Mouse (Mus musculus) kidney, postnatal 25 days (tissue): ENCODE measurements around the gene Bcas3.
A peak's percentile ranks its signal among the peaks of the same experiment; 100 is the strongest.

Source experiments
- DNase-seq, 2 experiments: peaks; one replicate each; pipeline ENCODE4 v3.0.0; 2021; ENCODE audit warnings: mixed read lengths in 2 of 2

Bcas3 gene

DNA sequence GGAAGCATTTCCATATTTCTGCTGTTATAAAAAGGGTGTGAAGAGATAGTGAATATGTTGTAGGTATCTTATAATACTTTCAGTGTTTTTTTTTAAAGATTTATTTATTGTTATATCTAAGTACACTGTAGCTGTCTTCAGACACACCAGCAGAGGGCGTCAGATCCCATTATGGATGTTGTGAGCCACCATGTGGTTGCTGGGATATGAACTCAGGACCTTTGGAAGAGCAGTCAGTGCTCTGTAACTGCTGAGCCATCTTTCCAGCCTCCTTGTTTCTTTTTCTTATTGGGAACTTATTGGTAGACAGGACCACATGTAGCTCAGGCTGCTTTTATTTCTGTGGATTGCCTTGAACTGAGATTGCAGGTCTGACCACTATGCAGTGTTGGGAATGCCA, 27.1 kb downstream of the Bcas3 start:
- DNase-seq, result no peak

DNA sequence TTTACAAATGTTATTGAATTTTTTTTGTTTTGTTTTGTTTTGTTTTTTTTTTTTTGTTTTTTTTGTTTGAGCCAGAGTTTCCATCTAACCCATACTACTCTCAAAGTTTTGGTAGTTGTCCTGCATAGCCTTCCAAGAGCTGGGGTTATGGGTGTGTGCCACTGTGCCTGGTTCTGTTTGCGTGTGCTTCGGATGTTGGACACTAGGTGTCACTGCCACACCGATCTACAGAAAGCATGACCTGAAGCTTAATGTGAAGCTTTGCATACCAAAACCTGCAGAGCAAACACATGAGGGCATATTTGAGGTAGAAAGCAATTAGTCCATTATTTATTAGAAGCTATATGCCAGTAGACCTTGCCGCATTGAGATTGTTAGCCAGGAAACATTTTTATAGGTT, 29.1 kb downstream of the Bcas3 start:
- peak; percentile 77 to 80 for DNase-seq

DNA sequence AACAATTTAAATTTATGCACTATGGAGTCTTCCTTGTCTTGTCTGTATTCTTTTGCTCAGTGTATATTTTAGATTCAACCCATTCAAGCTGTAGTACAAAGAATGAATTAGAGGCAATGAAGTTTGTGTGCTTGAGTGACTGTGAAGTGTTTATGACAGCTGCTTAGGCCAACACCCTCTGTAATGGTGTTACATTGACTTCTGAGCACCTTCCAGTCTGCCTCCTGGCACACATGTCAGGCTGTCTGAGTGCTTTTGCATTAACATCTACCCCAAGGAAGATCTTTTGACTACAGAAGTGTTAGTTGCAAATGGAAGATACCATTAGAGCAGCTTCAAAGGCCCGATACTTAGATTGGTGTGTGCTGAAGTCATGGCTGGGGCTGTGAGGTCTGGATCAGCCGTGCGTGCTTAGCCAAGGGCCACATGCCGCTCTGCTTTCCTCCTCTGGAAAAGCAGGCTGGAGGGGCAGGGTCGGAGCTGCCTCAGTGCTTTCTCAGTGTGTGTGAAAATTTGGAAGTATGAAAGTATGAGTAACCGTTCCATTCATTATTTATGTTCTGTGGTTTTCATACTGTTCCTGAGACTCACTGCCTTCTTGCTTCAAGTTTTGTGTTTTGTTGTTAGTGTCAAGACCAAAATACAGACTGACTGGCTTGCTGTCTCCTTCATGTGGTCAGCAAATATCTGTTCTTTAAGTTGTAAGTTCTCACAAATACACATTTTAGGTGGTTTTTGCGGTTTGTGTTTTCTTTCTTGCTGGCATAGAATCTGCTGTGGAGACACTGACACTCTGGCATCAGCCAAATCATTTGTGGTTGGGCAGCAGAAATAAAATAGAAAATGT, 31.2 kb downstream of the Bcas3 start:
- no peak for DNase-seq

DNA sequence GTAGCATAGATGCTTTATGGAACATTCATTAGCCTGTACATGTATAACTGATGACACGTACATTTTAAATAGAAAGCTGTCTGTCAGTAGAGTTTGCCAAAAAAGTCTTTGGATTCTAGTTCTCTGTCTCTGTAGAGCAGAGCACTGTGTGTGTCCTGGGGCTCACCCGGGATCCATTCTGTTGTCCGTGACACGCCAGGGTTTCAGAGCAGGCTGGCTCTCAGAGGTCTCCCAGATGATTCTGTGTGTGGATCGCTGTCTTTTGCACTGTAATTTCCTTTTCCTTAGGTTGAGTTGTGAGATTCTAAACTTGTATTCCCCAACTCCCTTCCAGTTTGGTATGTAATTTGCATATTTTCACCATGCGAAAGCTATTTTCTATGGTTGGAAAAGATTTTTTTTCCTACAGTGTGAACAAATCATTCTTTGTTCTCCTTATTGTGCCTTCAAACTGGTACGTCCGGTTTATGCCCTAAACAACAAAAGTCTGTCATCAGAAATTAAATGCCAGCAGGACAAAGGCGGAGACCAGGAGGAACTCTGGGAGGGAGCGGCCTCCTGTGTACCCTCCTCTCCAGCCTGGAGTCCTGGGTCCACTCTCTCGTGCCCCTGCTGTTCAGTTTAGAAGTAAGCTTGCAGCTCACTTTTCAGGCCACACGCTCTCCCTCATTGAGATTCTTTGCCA, 39.4 kb downstream of the Bcas3 start:
- peak; percentile 16 to 42 for DNase-seq

DNA sequence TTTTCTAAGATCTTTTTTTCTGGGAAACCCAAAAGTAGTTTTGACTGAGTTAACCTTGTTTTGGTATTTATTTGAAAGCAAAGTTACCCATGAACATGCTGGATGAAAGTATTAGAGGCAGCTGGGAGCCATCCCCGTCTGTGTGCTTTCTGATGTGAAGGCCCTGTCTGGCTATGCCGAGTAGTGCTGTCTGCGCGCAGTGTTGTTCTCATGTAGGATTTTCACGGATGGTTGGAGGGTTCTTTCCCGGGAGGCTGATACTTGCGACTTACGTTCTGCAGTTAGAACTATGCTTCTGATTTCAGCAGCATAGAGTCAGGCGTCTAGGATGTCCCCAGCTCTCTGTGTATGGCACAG, 39.9 kb downstream of the Bcas3 start:
- DNase-seq, result peak in 1 of 2 experiments; percentile 3

DNA sequence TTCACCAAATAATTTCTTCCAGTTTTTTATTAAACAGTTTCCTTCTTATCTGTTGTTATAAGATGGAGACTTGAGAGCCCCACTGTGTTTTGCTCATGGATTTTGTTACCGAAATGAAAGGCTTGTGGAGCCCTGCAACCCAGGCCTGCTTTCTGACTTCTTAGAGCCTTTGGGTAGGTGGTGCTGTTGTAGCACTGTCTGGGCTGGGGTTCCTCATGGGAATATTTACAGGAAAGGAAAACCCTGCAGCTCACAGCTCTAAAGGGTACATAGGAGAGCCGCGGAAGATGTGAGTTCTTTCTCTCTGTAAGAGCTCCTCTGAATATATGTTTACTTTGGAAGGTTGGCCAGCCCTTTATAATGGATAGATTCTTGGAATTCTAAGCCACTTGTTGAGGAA, 41.0 kb downstream of the Bcas3 start:
- peak in 1 of 2 experiments; percentile 14 for DNase-seq

DNA sequence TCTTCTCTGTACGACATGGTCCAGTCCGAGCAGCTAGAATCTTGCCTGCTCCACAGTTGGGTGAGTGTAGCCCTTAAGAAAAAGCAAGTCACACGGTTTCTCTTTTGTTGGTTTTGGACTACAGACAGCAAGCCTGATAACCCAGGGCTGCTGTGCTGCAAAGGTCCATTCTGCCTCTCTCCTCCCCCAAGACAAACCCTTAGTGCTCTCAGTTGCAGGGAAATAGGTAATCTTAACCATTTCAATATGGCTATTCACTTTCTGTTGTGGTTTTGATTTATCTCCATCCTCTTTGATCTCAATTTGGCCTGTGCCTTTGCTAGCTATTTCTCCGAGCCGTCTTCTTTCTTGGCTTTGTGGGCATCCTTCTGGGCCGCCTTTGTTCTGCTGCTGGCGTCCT, 42.4 kb downstream of the Bcas3 start:
- no peak for DNase-seq

DNA sequence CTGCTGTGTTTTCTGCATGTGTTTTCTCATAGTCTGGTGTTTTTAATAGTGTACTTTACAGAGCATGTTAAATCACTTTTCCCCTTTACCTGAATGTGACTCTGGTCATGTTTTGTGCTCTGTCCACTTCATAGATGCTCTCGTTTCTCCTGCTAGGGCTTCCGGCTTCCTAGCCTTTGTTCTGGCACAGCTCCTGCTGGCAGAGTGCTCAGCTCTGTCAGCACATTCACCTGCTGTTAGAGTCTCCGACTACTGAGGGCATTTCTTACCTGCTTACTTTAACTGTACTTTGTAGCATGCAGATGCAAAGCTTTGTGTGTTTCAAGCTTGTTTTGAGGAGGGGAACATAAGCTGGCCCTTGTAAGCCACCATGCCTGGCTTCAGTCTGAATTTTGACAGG, 53.6 kb downstream of the Bcas3 start:
- peak; percentile 81 to 86 for DNase-seq

DNA sequence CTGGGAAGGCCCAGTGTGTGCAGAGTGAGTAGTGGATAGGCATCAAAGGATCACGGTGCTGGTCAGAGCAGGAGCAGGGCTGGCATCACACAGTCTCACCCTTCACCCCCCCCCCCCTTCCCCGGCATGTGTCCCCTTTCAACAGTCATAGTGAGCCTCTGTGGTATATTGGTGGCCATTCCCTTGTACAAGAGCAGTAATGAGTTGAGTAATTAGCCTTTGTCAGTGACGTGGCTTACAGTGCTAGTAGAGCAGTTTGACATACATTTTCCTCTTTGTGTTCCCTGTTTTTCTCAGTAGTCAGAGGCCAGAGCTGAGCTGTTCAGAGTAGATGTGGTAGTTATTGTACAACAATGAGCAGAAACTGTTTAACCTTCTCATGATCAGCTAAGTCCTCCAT, 54.7 kb downstream of the Bcas3 start:
- DNase-seq, result no peak

DNA sequence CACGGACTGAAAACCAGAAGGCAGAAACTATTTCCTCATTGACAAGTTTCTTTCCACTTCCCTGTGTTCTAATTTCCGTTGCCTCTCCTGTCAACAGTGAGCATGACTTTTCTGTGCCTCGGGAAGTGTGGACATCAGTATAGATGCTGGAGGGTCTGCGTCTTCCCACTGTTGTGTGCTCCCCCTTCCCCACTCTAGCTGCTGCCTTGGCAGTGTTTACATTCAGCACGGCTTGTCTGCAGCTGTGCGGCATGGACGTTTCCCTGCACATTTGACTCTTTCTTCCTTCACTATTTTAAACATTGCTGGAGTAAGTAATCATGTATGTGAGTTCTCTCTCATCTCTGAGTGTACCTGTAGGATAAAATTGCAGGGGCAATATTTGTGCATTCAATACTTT, 59.4 kb downstream of the Bcas3 start:
- DNase-seq, result no peak

DNA sequence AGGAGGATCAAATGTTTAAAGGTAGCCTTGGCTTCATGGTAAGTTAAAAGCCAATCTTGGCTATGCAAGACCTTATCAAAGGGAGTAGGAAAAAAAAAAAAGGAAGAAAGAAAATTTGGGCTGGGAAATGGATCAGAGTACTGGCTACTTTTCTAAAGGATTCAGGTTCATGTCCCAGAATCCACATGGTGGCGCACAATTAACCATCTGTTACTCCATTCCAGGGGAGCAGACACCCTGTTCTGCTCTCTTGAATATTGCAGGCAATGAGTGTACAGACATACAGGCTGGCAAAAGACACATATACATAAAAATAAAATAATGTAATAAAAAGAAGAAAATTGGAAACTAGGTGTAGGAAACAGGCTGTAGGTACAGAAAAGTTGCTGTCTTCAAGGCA, 61.5 kb downstream of the Bcas3 start:
- DNase-seq, result no peak

DNA sequence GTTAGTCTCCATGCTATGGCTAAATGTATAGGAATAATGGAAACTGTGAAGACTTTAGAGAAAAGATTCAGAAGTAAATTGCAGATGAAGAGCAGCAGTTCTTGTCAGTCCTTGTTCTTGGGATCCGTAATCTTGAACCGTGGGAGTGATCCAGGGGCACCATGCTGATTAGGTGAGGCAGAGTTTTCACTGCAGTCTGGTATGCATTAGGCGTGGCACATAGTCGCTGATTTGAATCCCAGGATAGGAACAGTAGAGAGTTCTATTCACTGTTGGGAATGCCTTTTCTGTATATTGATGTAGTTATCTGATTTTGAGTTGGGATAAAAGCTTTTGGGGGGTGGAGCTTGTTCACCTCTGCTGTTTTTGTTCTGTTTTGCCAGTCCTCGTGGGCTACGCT, 74.4 kb downstream of the Bcas3 start:
- DNase-seq, result no peak

DNA sequence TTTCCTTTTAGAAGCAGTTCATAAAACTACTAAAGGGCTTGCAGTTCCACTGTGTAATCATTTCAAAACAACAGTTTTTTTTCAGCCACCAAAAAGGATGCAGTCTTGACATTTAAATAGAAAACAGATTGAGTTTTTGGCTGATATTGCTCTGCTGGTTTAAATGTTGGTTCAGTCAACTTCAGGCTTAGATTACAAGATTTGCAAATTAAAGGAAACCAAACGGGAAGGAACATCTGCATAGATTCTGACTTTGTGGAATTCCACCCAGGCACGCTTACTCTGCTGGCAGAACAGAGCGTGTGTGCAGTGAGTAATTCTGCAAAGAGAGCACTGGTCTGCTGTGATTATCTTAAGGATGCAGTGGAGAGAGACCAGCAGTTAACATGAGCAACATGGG, 75.3 kb downstream of the Bcas3 start:
- no peak for DNase-seq

DNA sequence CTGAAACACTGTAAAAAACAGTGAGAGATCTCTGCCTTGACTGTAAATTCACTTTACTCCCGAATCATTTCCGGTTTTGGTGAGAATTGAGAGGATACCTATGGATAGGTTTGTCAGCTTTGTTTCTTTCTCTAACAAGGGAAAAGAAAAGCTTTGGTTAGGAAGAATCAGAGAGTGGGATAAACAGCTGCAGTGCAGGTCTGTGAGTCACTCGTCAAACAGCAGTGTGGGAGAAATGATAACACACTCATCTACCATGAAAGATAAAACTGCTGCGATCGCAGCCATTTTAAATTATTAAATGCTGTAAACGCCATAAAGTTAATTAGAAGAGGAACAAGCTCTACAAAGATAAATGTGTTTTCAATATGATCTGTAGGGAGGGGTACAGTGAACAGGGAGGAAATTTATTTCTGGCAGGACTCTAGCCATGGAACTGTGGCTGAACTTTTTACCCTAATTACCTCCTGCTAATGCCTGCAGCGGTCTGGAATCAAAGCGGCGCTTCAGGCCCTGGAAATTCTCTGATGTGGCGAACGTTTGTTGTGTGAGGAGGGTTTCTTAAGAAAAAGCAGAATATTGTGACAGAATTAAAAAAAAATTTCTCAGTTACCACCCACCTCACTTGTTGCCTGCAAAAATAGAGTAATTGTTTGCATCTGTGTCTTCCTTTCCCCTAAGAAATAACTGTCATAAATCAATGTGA, 77.9 kb downstream of the Bcas3 start:
- DNase-seq, result no peak

DNA sequence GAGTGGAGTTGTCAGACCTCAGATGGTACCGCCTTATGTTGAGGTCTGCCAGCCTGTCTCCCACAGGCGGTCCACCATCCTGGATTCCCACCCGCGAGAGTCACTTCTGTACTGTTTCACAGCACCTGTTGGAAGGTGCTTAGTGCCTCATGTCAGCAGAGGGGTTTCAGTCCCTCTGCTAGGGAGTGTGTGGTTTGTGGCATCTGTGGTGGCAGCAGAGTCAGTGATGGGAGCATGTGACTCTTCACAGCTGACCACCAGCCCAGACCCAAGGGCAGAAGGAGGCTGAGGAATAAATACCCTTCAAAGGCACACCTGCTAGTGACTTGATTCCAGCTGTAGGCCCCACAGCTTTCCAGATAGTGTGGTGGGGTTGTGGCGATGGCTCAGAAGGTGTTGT, 94.4 kb downstream of the Bcas3 start:
- DNase-seq, result no peak

DNA sequence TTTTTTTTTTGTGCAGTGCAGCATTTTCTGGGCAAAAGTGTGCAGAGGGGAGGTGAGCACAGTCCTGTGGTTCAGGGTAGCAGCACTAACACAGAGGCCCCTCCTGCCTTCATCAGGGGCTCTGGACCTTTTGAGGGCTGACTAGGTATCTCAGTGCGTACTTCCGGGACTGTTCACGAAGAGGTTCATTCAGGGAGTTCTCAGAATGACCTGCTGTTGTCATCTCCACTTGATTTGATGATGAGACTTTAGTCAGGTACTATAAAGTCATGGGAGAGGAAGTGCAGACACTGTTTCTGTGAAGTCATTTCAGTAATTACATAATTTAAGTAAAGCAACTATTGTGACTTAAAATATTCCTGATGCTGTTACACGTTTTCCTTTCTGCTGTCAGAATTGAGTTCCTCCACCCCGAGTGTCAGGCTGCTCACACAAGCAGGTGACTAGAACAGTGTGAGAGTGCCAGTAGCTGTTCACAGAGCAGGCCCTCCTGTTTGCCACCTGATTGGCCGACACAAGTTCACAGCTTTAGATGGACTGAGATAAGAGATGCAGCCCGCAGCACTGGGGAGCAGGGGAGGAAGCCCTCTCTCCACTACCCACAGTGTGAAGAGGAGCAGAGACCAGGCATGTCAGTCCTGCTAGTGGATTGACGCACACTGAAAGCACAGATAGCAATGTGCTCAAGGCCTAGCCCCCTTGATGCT, 100.8 kb downstream of the Bcas3 start:
- DNase-seq, result no peak

DNA sequence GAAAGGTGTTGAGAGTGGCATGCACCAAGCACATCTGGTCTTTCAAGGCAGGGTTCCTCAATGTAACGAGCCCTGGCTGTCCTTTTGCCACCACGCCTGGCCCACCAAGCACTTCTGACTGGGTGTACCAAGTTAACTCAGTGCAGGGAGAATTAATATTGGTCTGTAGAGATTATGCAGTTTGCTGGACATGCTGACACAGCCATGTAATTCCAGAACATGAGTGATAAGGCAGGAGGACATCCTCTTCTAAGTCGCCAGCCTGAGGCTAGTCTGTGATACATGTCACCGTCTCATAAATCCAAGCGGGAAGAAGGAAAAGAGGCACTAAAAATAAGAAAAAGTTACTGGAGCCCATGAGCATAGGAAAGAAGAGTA, 101.3 kb downstream of the Bcas3 start:
- no peak for DNase-seq

DNA sequence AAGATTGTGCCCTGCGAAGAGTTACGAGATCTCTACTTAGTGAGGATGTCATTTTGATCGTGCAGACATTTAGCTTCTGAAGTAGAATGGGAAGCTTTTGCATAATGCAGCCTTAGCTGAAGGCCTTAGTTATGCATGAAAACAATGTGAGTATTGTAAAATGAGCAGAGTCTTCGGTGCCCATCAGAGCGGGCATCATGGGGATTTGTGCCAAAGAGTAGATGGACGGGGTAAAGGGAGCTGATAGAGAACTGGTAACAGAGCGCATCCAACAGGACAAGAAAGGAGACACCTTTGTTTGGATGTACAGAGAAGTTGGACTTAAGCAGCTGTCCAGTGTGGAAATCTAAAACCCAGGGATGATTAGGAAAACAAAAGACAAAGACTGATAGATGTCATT, 108.6 kb downstream of the Bcas3 start:
- DNase-seq, result no peak

DNA sequence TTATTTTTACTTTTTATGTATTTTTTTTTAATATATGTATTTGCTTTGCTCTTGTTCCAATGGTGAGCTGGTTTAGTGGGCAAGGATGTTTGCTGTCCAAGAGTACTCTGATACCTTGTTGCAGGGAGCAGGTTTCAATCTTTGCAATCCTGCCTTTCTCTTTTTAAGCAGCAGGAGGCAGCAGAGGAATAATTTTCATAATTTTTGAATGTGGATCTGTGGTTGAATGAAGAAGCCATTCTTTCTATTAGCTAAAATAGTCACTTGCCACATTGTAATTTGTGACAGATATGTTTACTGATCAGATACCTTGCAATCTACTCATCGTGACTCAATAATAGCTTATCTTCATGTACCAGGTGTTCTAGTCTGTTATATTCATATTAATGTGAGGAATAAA, 116.6 kb downstream of the Bcas3 start:
- DNase-seq, result peak in 1 of 2 experiments; percentile 59

DNA sequence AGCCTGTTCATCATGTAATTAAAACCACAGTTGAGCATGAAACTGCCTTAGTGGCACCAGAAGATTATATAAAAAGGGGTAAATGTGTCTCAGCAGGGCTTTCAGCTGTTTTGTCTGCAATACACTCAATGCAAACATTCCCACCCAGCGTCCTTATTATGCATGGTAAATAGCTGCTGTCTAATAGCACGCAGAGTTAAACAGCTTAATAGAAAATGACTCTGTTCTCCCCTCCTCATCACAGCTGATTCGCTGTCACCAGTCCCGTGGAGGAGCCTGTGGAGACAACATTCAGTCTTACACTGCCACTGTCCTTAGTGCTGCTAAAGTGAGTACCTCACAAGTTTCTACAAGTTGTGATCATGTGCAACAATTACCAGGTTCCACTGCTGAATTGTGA, 117.5 kb downstream of the Bcas3 start:
- no peak for DNase-seq

DNA sequence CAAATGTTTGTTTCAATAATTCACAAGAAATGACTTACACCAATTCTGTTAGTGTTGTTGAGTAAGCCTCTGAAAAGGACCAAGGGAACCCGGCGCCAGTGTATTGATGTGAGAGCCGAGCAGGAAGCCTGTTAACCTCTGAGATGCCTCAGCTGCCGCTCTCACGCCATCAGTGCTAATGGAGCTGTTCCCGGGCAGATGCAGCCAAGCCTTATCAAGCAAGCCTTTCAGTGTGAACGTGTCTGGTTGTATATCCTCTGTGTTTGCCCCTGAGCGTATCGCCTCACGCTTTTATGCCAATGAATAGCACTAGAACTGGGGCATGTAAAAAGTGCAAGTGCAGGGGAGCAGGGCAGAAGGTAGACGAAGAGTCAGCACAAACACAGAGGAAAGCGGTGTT, 121.4 kb downstream of the Bcas3 start:
- DNase-seq, result peak; percentile 26 to 47

DNA sequence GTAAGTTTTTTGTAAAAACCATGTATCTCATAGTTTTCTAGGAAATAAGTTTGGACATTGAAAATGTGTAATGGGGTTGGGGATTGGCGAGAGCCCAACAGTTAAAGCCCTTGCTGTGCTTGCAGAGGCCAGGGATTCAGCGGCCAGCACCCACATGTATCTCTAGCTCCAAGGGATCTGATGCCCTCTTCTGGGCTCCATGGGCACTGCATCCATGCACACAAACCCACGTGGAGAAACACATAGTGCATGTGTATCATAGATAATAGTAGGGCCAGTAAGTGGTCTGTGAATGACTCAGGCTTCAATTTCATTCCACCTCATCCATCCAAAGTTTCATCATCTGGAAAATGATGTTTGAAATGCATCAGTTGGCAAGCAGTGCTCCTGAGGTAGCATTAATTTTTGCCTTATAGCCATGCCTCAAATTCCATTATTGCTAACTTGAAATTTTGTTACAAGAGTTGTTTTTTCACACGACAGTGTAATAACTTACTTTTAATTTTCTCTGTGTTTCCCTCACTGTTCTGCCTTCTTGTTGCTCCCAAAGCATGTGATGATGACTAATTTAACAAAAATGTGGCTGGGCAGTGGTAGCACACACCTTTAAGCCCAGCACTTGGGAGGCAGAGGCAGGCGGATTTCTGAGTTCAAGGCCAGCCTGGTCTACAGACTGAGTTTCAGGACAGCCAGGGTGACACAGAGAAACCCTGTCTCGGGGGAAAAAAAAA, 129.9 kb downstream of the Bcas3 start:
- DNase-seq, result peak in 1 of 2 experiments; percentile 38
